Mouse (Mus musculus) hindlimb bud, embryonic 11.5 days (tissue): Measurements from ENCODE around the gene Tmem182.

Experiments used
- DNase-seq: peaks from one replicate; pipeline ENCODE4 v3.0.0-alpha.2; 2012; ENCODE audit warnings: low read depth, low spot score; ENCODE audit errors: extremely low spot score

Tmem182 gene

GRCm38 (mm10) chr1:40805351-40805750, at the start of gene Tmem182:
Tmem182 (plus strand) TSS chr1:40805601.
- no peak for DNase-seq

- DNase-seq, result no peak
These were observed 45.5 kb upstream of the Tmem182 start for GRCm38 (mm10) chr1:40759751-40760445.

- DNase-seq, result no peak
These were observed 41.4 kb upstream of the Tmem182 start for GRCm38 (mm10) chr1:40764042-40764441.

GRCm38 (mm10) chr1:40764701-40765275, 40.6 kb upstream of the Tmem182 start:
- no peak for DNase-seq

- DNase-seq, result no peak
These were observed 39.9 kb upstream of the Tmem182 start for GRCm38 (mm10) chr1:40765521-40765920.

GRCm38 (mm10) chr1:40767588-40767987, 37.8 kb upstream of the Tmem182 start:
- no peak for DNase-seq

GRCm38 (mm10) chr1:40768606-40769005, 36.8 kb upstream of the Tmem182 start:
- DNase-seq, result no peak

- DNase-seq, result no peak
These were observed 36.0 kb upstream of the Tmem182 start for GRCm38 (mm10) chr1:40769331-40769894.

GRCm38 (mm10) chr1:40771196-40771970, 34.0 kb upstream of the Tmem182 start:
- no peak for DNase-seq

- DNase-seq, result no peak
These were observed 32.2 kb upstream of the Tmem182 start for GRCm38 (mm10) chr1:40773234-40773633.

GRCm38 (mm10) chr1:40774040-40774439, 31.4 kb upstream of the Tmem182 start:
- DNase-seq, result no peak

GRCm38 (mm10) chr1:40776102-40776501, 29.3 kb upstream of the Tmem182 start:
- DNase-seq, result no peak

- no peak for DNase-seq
These were observed 28.6 kb upstream of the Tmem182 start for GRCm38 (mm10) chr1:40776763-40777162.

GRCm38 (mm10) chr1:40783450-40783849, 22.0 kb upstream of the Tmem182 start:
- DNase-seq, result no peak

- no peak for DNase-seq
These were observed 21.1 kb upstream of the Tmem182 start for GRCm38 (mm10) chr1:40784306-40784705.

- no peak for DNase-seq
These were observed 19.4 kb upstream of the Tmem182 start for GRCm38 (mm10) chr1:40785876-40786445.

- DNase-seq, result no peak
These were observed 16.4 kb upstream of the Tmem182 start for GRCm38 (mm10) chr1:40788956-40789355.

- peak; percentile 1 for DNase-seq
These were observed 15.7 kb upstream of the Tmem182 start for GRCm38 (mm10) chr1:40789666-40790233.

- peak; percentile 3 for DNase-seq
These were observed 14.9 kb upstream of the Tmem182 start, which contains the start of gene Mfsd9 for GRCm38 (mm10) chr1:40790324-40791141. Mfsd9 (minus strand) TSS chr1:40790687.

GRCm38 (mm10) chr1:40795508-40795907, 9.9 kb upstream of the Tmem182 start:
- no peak for DNase-seq
